ENCODE assay signal across 32 mouse cellular contexts in the genomic region with DNA sequence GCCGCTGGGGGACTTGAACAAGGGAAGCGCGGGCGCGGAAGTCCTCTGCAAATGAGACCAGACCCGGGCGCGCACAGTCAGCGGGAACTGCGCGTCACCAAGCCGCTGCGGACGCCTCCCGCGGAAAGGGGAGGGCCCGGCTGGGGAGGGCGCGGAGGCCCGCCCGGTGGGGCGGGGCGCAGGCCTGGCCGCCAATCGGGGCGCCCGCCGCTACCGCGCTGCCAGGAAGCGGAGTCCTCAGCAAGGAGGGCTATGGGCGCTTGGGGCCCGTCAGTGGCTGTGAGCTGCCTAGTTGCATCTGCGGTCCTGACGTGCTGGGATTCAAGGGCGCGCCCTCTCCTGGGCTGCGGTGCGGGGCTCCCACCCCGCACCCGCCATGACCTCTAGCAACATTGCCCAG.
DNase-seq lines count a peak whose midpoint lies in the region; ATAC-seq and TF ChIP-seq lines count a peak whose summit lies in the region.
"Had no signal": no experiment of that assay in that cellular context is flagged by ENCODE, and none has a peak within 500 bp of the region (broad histone marks: within the 10 kb centered on the region; RNA-seq: fewer than 3 reads in every experiment).

No protein-coding gene starts in this region.

- no peaks in the 10 kb centered on the region for H3K27me3 ChIP-seq in hindbrain, embryonic 10.5 days (ENCODE audit: insufficient read depth, poor library complexity, severe bottlenecking)
- H3K27me3 ChIP-seq in hindbrain, postnatal 0 days (ENCODE audit: insufficient read depth, low read length) = no peaks in the 10 kb centered on the region
- no peaks in the 10 kb centered on the region for H3K27me3 ChIP-seq in liver, postnatal 0 days (ENCODE audit: insufficient read depth, low read length)
- no peaks in the 10 kb centered on the region for H3K27me3 ChIP-seq in forebrain, embryonic 12.5 days
- no peaks in the 10 kb centered on the region for H3K27me3 ChIP-seq in kidney, embryonic 14.5 days (ENCODE audit: control insufficient read depth, insufficient read depth, low read length)
- H3K27me3 ChIP-seq: embryonic facial prominence, embryonic 13.5 days; intestine, embryonic 15.5 days; limb, embryonic 12.5 days; liver, embryonic 13.5 days; midbrain, embryonic 15.5 days; neural tube, embryonic 15.5 days had no signal

- no peak for TF ChIP-seq CTCF in hindbrain, postnatal 0 days (IDR thresholded peaks at IDR 0.05; ENCODE audit: low read depth)
- TF ChIP-seq CTCF in liver, postnatal 0 days (IDR thresholded peaks at IDR 0.05; ENCODE audit: low read depth) = no peak

- no peak for ATAC-seq in hindbrain, postnatal 0 days
- no peak for ATAC-seq in liver, postnatal 0 days
- no peak for ATAC-seq in forebrain, embryonic 12.5 days (ENCODE audit: low FRiP score)
- no peak for ATAC-seq in kidney, embryonic 14.5 days (ENCODE audit: low FRiP score, low TSS enrichment)
- ATAC-seq: CD4-positive, CD25-positive, alpha-beta regulatory T cell, adult 4 months; forebrain, embryonic 16.5 days; hindbrain, embryonic 16.5 days; intestine, embryonic 15.5 days; midbrain, embryonic 15.5 days had no signal

- no peaks in the 10 kb centered on the region for H3K36me3 ChIP-seq in hindbrain, embryonic 10.5 days
- H3K36me3 ChIP-seq in hindbrain, postnatal 0 days (ENCODE audit: insufficient read depth, low read length) = no peaks in the 10 kb centered on the region
- no peaks in the 10 kb centered on the region for H3K36me3 ChIP-seq in liver, postnatal 0 days (replicated peaks; ENCODE audit: insufficient read depth, low read length)
- no peaks in the 10 kb centered on the region for H3K36me3 ChIP-seq in forebrain, embryonic 12.5 days (replicated peaks)
- H3K36me3 ChIP-seq in kidney, embryonic 14.5 days (ENCODE audit: control insufficient read depth, insufficient read depth, low read length) = no peaks in the 10 kb centered on the region
- H3K36me3 ChIP-seq: embryonic facial prominence, embryonic 13.5 days; forebrain, embryonic 10.5 days; intestine, embryonic 15.5 days; limb, embryonic 12.5 days; liver, embryonic 13.5 days; midbrain, embryonic 10.5 days; midbrain, embryonic 15.5 days; neural tube, embryonic 15.5 days had no signal

- H3K9ac ChIP-seq in hindbrain, postnatal 0 days (replicated peaks; ENCODE audit: low read length) = no peak overlapping the region
- H3K9ac ChIP-seq in liver, postnatal 0 days (replicated peaks) = no peak overlapping the region
- H3K9ac ChIP-seq in forebrain, embryonic 12.5 days = no peak overlapping the region
- H3K9ac ChIP-seq in kidney, embryonic 14.5 days (ENCODE audit: low read depth, low read length) = no peak overlapping the region
- H3K9ac ChIP-seq: embryonic facial prominence, embryonic 13.5 days; intestine, embryonic 15.5 days; limb, embryonic 12.5 days; liver, embryonic 13.5 days; midbrain, embryonic 15.5 days; neural tube, embryonic 15.5 days had no signal

- peaks cover 54% of the 10 kb centered on the region for H3K9me3 ChIP-seq in hindbrain, embryonic 10.5 days
- H3K9me3 ChIP-seq in hindbrain, postnatal 0 days (ENCODE audit: low read length) = peaks cover 2% of the 10 kb centered on the region; the same call in 1 of the 2 replicates
- H3K9me3 ChIP-seq in liver, postnatal 0 days (ENCODE audit: low read length) = peaks cover 5% of the 10 kb centered on the region; the same call in 1 of the 2 replicates
- peaks cover 24% of the 10 kb centered on the region for H3K9me3 ChIP-seq in forebrain, embryonic 12.5 days
- H3K9me3 ChIP-seq in kidney, embryonic 14.5 days (ENCODE audit: control insufficient read depth, low read length) = peaks cover 9% of the 10 kb centered on the region
- H3K9me3 ChIP-seq: intestine, embryonic 15.5 days; liver, embryonic 13.5 days had no signal

- DNase-seq in hindbrain, embryonic 10.5 days (ENCODE audit: low spot score) = peak; percentile 1
- no peak for DNase-seq in hindbrain, postnatal 0 days (ENCODE audit: low spot score)
- peak; percentile 14 for DNase-seq in 3134 (ENCODE audit: extremely low read depth, insufficient read length, low spot score)
- peak; percentile 67 for DNase-seq in WW6 (ENCODE audit: low read depth, low spot score)
- peak; percentile 10 for DNase-seq in liver, postnatal 0 days
- DNase-seq: adrenal gland, postnatal 36 days; cerebellum, adult 2 months; cerebellum, postnatal 25 days; gastrocnemius, postnatal 10 days; heart, postnatal 14 days; kidney, adult 9 months; kidney, postnatal 14 days; layer of hippocampus, adult 9-11 months; liver, embryonic 13.5 days; lung, adult 2 months; lung, postnatal 10 days; retina, postnatal 1 day; right cerebral cortex, postnatal 14 days; thymus, adult 18-20 months; thymus, postnatal 25 days had no signal

- H3K4me2 ChIP-seq in hindbrain, postnatal 0 days (ENCODE audit: low read depth, low read length) = no peak overlapping the region
- no peak overlapping the region for H3K4me2 ChIP-seq in liver, postnatal 0 days (ENCODE audit: low read depth, low read length)
- H3K4me2 ChIP-seq in forebrain, embryonic 12.5 days = no peak overlapping the region
- no peak overlapping the region for H3K4me2 ChIP-seq in kidney, embryonic 14.5 days (replicated peaks; ENCODE audit: low read depth, low read length)
- H3K4me2 ChIP-seq: embryonic facial prominence, embryonic 13.5 days; intestine, embryonic 15.5 days; limb, embryonic 12.5 days; liver, embryonic 13.5 days; midbrain, embryonic 15.5 days; neural tube, embryonic 15.5 days had no signal

- 22% methylated on average over 40 of the region's 41 CpGs for WGBS in hindbrain, embryonic 10.5 days
- 23% methylated on average over 36 of the region's 41 CpGs for WGBS in hindbrain, postnatal 0 days
- WGBS in liver, postnatal 0 days (ENCODE audit: insufficient replicate concordance) = 14% methylated on average over 26 of the region's 41 CpGs
- WGBS in forebrain, embryonic 12.5 days = 19% methylated on average over 34 of the region's 41 CpGs
- 14% methylated on average over 28 of the region's 41 CpGs for WGBS in kidney, embryonic 14.5 days

- H3K4me3 ChIP-seq in hindbrain, embryonic 10.5 days = no peak overlapping the region
- no peak overlapping the region for H3K4me3 ChIP-seq in hindbrain, postnatal 0 days (ENCODE audit: low read length)
- H3K4me3 ChIP-seq in liver, postnatal 0 days (ENCODE audit: low read depth, low read length) = no peak overlapping the region
- H3K4me3 ChIP-seq in forebrain, embryonic 12.5 days (replicated peaks) = no peak overlapping the region
- no peak overlapping the region for H3K4me3 ChIP-seq in kidney, embryonic 14.5 days (ENCODE audit: low read length)
- H3K4me3 ChIP-seq: embryonic facial prominence, embryonic 13.5 days; forebrain, embryonic 10.5 days; intestine, embryonic 15.5 days; limb, embryonic 12.5 days; liver, embryonic 13.5 days; midbrain, embryonic 10.5 days; midbrain, embryonic 15.5 days; neural tube, embryonic 15.5 days had no signal

- H3K27ac ChIP-seq in hindbrain, embryonic 10.5 days = no peak overlapping the region
- no peak overlapping the region for H3K27ac ChIP-seq in hindbrain, postnatal 0 days
- H3K27ac ChIP-seq in liver, postnatal 0 days (ENCODE audit: low read depth) = no peak overlapping the region
- no peak overlapping the region for H3K27ac ChIP-seq in forebrain, embryonic 12.5 days
- no peak overlapping the region for H3K27ac ChIP-seq in kidney, embryonic 14.5 days (ENCODE audit: low read depth, low read length)
- H3K27ac ChIP-seq: embryonic facial prominence, embryonic 13.5 days; forebrain, embryonic 10.5 days; intestine, embryonic 15.5 days; limb, embryonic 12.5 days; liver, embryonic 13.5 days; midbrain, embryonic 10.5 days; midbrain, embryonic 15.5 days; neural tube, embryonic 15.5 days had no signal

- TF ChIP-seq EP300 in liver, postnatal 0 days (IDR thresholded peaks at IDR 0.05; ENCODE audit: low read depth) = no peak

- H3K4me1 ChIP-seq in hindbrain, embryonic 10.5 days (replicated peaks) = no peaks in the 10 kb centered on the region
- H3K4me1 ChIP-seq in hindbrain, postnatal 0 days (ENCODE audit: insufficient read depth, low read length) = no peaks in the 10 kb centered on the region
- H3K4me1 ChIP-seq in liver, postnatal 0 days (ENCODE audit: insufficient read depth) = no peaks in the 10 kb centered on the region
- no peaks in the 10 kb centered on the region for H3K4me1 ChIP-seq in forebrain, embryonic 12.5 days
- no peaks in the 10 kb centered on the region for H3K4me1 ChIP-seq in kidney, embryonic 14.5 days (ENCODE audit: control insufficient read depth, insufficient read depth, low read length)
- H3K4me1 ChIP-seq: embryonic facial prominence, embryonic 13.5 days; forebrain, embryonic 10.5 days; intestine, embryonic 15.5 days; limb, embryonic 12.5 days; liver, embryonic 13.5 days; midbrain, embryonic 10.5 days; midbrain, embryonic 15.5 days; neural tube, embryonic 15.5 days had no signal
